Mouse (Mus musculus) megakaryocyte, embryonic 14.5 days (primary cell): Measurements from ENCODE around the gene Limk2.

Source experiments
- FLI1 ChIP-seq: IDR thresholded peaks from 2 replicates; pipeline ENCODE4 v1.6.1; 2012; ENCODE audit warnings: low read length, inconsistent platforms, mixed read lengths
- GATA1 ChIP-seq: IDR thresholded peaks from 3 replicates; pipeline ENCODE4 v1.6.1; 2012; ENCODE audit warnings: mixed read lengths, low read length, inconsistent platforms, borderline replicate concordance

DNA sequence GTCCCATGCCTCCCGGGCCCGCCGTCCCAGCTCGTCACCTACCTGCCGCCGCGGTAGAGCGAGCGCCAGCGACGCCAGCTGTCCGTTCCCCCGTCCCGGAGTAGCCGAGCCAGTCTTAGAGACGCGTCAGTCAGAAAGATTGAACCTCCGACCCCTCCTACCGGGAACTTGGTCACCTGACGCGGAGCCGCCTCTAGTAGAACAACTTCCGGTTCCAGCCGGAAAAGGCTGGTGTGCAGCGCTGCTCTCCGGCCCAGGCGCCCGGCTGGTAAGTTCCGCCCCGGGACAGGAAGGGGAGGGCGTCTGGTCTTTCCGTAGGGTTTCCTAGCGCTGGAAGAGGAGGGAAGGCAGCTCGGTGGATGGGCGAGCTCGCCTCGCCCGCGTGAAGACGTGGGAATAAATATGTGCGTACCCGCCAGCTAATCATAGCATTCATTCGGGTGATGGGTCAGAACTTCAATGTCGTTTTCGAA lies 43.2 kb upstream of the Limk2 start, which contains the start of gene Rnf185:
- no peak for TF ChIP-seq GATA1
- peak; percentile 78; the same call in 1 of the 2 replicates for TF ChIP-seq FLI1
